Mouse (Mus musculus) neural tube, embryonic 15.5 days (tissue): ENCODE measurements at regions not wholly inside any gene's neighbourhood (a gene's known extent, or its start where the extent isn't known, plus 50 kb on each side); places are given as distances from the start of the nearest gene placed in this dataset.

Experiments used
- ATAC-seq: fragments of 200-750 bp; cut with Nextera tagmentation; 2 replicates; pipeline ENCODE4 v1.8.0; 2017; ENCODE audit warnings: mild to moderate bottlenecking, moderate TSS enrichment, moderate library complexity; ENCODE audit not compliant: low FRiP score
- H3K27ac ChIP-seq: fragments of 300-500 bp; sonication (generic); replicated peaks from 2 replicates; pipeline ENCODE4 v1.5.1; 2015; ENCODE audit warnings: mild to moderate bottlenecking, inconsistent platforms
- H3K27me3 ChIP-seq: fragments of 300-500 bp; sonication (generic); replicated peaks from 2 replicates; pipeline ENCODE4 v1.6.1; 2015; ENCODE audit warnings: inconsistent platforms
- H3K36me3 ChIP-seq: fragments of 300-500 bp; sonication (generic); 2 replicates; pipeline ENCODE4 v1.6.1; 2015; ENCODE audit warnings: inconsistent platforms
- H3K4me1 ChIP-seq: fragments of 300-500 bp; sonication (generic); 2 replicates; pipeline ENCODE4 v1.6.1; 2015; ENCODE audit warnings: inconsistent platforms
- H3K4me2 ChIP-seq: fragments of 300-500 bp; sonication (generic); 2 replicates; pipeline ENCODE4 v1.6.1; 2015; ENCODE audit warnings: inconsistent platforms, mild to moderate bottlenecking, moderate library complexity
- H3K4me3 ChIP-seq: fragments of 300-500 bp; sonication (generic); replicated peaks from 2 replicates; pipeline ENCODE4 v1.5.1; 2015; ENCODE audit warnings: mild to moderate bottlenecking, inconsistent platforms
- H3K9ac ChIP-seq: fragments of 300-500 bp; sonication (generic); replicated peaks from 2 replicates; pipeline ENCODE4 v1.6.1; 2015; ENCODE audit warnings: mild to moderate bottlenecking, inconsistent platforms
- H3K9me3 ChIP-seq: fragments of 300-500 bp; sonication (generic); replicated peaks from 2 replicates; pipeline ENCODE4 v1.6.1; 2016; ENCODE audit warnings: inconsistent platforms
- WGBS: fragments of 180-500 bp; shearing (Covaris S2); methylation state at CpG from one replicate; pipeline ENCODE4 v1.1.7; 2015; ENCODE audit warnings: mixed read lengths; 5-methylcytosine and 5-hydroxymethylcytosine counted together

GRCm38 (mm10) chr14:110276192-110276591, 478.8 kb downstream of the Slitrk6 start:
- H3K4me3 ChIP-seq: no peak overlapping the region
- H3K27ac ChIP-seq: no peak overlapping the region
- H3K9ac ChIP-seq: no peak overlapping the region
- H3K27me3 ChIP-seq: no peaks in the 10 kb centered on the region
- WGBS: 15% methylated on average over 1 of the region's 1 CpGs
- no peaks in the 10 kb centered on the region for H3K4me1 ChIP-seq
- H3K4me2 ChIP-seq: no peak overlapping the region
- no peaks in the 10 kb centered on the region for H3K36me3 ChIP-seq
- ATAC-seq: no peak
- no peaks in the 10 kb centered on the region for H3K9me3 ChIP-seq

GRCm38 (mm10) chr14:110271270-110271669, 483.7 kb downstream of the Slitrk6 start:
- 78% methylated on average over 2 of the region's 2 CpGs for WGBS
- H3K36me3 ChIP-seq: no peaks in the 10 kb centered on the region
- no peaks in the 10 kb centered on the region for H3K9me3 ChIP-seq
- H3K4me1 ChIP-seq: no peaks in the 10 kb centered on the region
- ATAC-seq: no peak
- H3K9ac ChIP-seq: no peak overlapping the region
- H3K27me3 ChIP-seq: no peaks in the 10 kb centered on the region
- no peak overlapping the region for H3K4me2 ChIP-seq
- no peak overlapping the region for H3K4me3 ChIP-seq
- no peak overlapping the region for H3K27ac ChIP-seq

GRCm38 (mm10) chr14:110244466-110244865, 510.5 kb downstream of the Slitrk6 start:
- H3K27ac ChIP-seq: no peak overlapping the region
- H3K9me3 ChIP-seq: no peaks in the 10 kb centered on the region
- 77% methylated on average over 1 of the region's 1 CpGs for WGBS
- no peak overlapping the region for H3K4me2 ChIP-seq
- H3K27me3 ChIP-seq: no peaks in the 10 kb centered on the region
- H3K9ac ChIP-seq: no peak overlapping the region
- no peak overlapping the region for H3K4me3 ChIP-seq
- no peaks in the 10 kb centered on the region for H3K4me1 ChIP-seq
- no peak for ATAC-seq
- no peaks in the 10 kb centered on the region for H3K36me3 ChIP-seq

GRCm38 (mm10) chr14:110243549-110243948, 511.4 kb downstream of the Slitrk6 start:
- 88% methylated on average over 2 of the region's 2 CpGs for WGBS
- ATAC-seq: no peak

GRCm38 (mm10) chr14:110238800-110239199, 516.1 kb downstream of the Slitrk6 start:
- H3K9me3 ChIP-seq: no peaks in the 10 kb centered on the region
- no peaks in the 10 kb centered on the region for H3K27me3 ChIP-seq
- H3K4me2 ChIP-seq: no peak overlapping the region
- no peak overlapping the region for H3K27ac ChIP-seq
- no peak for ATAC-seq
- 44% methylated on average over 2 of the region's 2 CpGs for WGBS
- no peaks in the 10 kb centered on the region for H3K36me3 ChIP-seq
- H3K4me1 ChIP-seq: no peaks in the 10 kb centered on the region
- no peak overlapping the region for H3K9ac ChIP-seq
- no peak overlapping the region for H3K4me3 ChIP-seq

More at GRCm38 (mm10) chr14:110243549-110243948, 511.4 kb downstream of the Slitrk6 start:
- Histone ChIP-seq H3K4me1 (no peaks in the 10 kb centered on the region), H3K9ac (no peak overlapping the region), H3K27ac (no peak overlapping the region), H3K4me3 (no peak overlapping the region), H3K36me3 (no peaks in the 10 kb centered on the region), H3K9me3 (no peaks in the 10 kb centered on the region), H3K4me2 (no peak overlapping the region), H3K27me3 (no peaks in the 10 kb centered on the region)

- Histone ChIP-seq H3K9me3 (no peaks in the 10 kb centered on the region), H3K27ac (no peak overlapping the region), H3K27me3 (no peaks in the 10 kb centered on the region), H3K9ac (no peak overlapping the region), H3K36me3 (no peaks in the 10 kb centered on the region), H3K4me1 (no peaks in the 10 kb centered on the region), H3K4me2 (no peak overlapping the region), H3K4me3 (no peak overlapping the region)
- no peak for ATAC-seq
- 88% methylated on average over 6 of the region's 6 CpGs for WGBS
These were observed 530.1 kb downstream of the Slitrk6 start for GRCm38 (mm10) chr14:110224678-110225446.

- Histone ChIP-seq H3K4me2 (no peak overlapping the region), H3K9ac (no peak overlapping the region), H3K27ac (no peak overlapping the region), H3K9me3 (no peaks in the 10 kb centered on the region), H3K36me3 (no peaks in the 10 kb centered on the region), H3K4me3 (no peak overlapping the region), H3K27me3 (no peaks in the 10 kb centered on the region), H3K4me1 (no peaks in the 10 kb centered on the region)
- no peak for ATAC-seq
- WGBS: 89% methylated on average over 2 of the region's 2 CpGs
These were observed 563.9 kb downstream of the Slitrk6 start for GRCm38 (mm10) chr14:110190987-110191607.

- no peak overlapping the region for H3K4me3 ChIP-seq
- no peaks in the 10 kb centered on the region for H3K4me1 ChIP-seq
- H3K4me2 ChIP-seq: no peak overlapping the region
- H3K27ac ChIP-seq: no peak overlapping the region
- H3K36me3 ChIP-seq: no peaks in the 10 kb centered on the region
- WGBS: 85% methylated on average over 3 of the region's 3 CpGs
- H3K9me3 ChIP-seq: no peaks in the 10 kb centered on the region
- no peak for ATAC-seq
- no peak overlapping the region for H3K9ac ChIP-seq
- no peaks in the 10 kb centered on the region for H3K27me3 ChIP-seq
These were observed 564.5 kb downstream of the Slitrk6 start for GRCm38 (mm10) chr14:110190471-110190870.

GRCm38 (mm10) chr14:110179166-110179565, 575.8 kb downstream of the Slitrk6 start:
- Histone ChIP-seq H3K9ac (no peak overlapping the region), H3K27ac (no peak overlapping the region), H3K4me1 (no peaks in the 10 kb centered on the region), H3K36me3 (no peaks in the 10 kb centered on the region), H3K9me3 (no peaks in the 10 kb centered on the region), H3K4me2 (no peak overlapping the region), H3K4me3 (no peak overlapping the region), H3K27me3 (no peaks in the 10 kb centered on the region)
- no peak for ATAC-seq

GRCm38 (mm10) chr14:110171162-110172117, 583.5 kb downstream of the Slitrk6 start:
- no peak overlapping the region for H3K9ac ChIP-seq
- no peak overlapping the region for H3K27ac ChIP-seq
- no peak for ATAC-seq
- H3K4me2 ChIP-seq: no peak overlapping the region
- no peaks in the 10 kb centered on the region for H3K27me3 ChIP-seq
- WGBS: 80% methylated on average over 3 of the region's 3 CpGs
- no peak overlapping the region for H3K4me3 ChIP-seq
- H3K36me3 ChIP-seq: no peaks in the 10 kb centered on the region
- H3K4me1 ChIP-seq: 0 out of 2 replicates have a peak, but pooled peaks cover 3% of the 10 kb centered on the region
- no peaks in the 10 kb centered on the region for H3K9me3 ChIP-seq

- no peak overlapping the region for H3K4me3 ChIP-seq
- H3K4me2 ChIP-seq: no peak overlapping the region
- H3K27me3 ChIP-seq: no peaks in the 10 kb centered on the region
- 0 out of 2 replicates have a peak, but pooled peaks cover 3% of the 10 kb centered on the region for H3K4me1 ChIP-seq
- no peak overlapping the region for H3K27ac ChIP-seq
- H3K9me3 ChIP-seq: no peaks in the 10 kb centered on the region
- 10% methylated on average over 5 of the region's 5 CpGs for WGBS
- ATAC-seq: no peak
- H3K9ac ChIP-seq: no peak overlapping the region
- H3K36me3 ChIP-seq: no peaks in the 10 kb centered on the region
These were observed 586.3 kb downstream of the Slitrk6 start for GRCm38 (mm10) chr14:110168632-110169031.
